Mouse (Mus musculus): ENCODE data around the gene Rpl5. TPM values are rescaled to one million over a fixed set of nuclear protein-coding genes. Genes with fewer than 3 reads are reported as not detected.

Gene Rpl5
- polyA plus RNA-seq, 1 experiment: 75.5 TPM

- Histone ChIP-seq H3K4me1 (ENCODE audit: control insufficient read depth, insufficient read depth, low read length) (peaks cover 6% of the 10 kb centered on the region; the same call in 1 of the 2 replicates), H3K4me3 (replicated peaks; ENCODE audit: insufficient read depth, low read depth, low read length) (no peak overlapping the region), H3K27ac (ENCODE audit: insufficient read depth, low read length) (no peak overlapping the region), H3K27me3 (ENCODE audit: control insufficient read depth, insufficient read depth, low read length) (no peaks in the 10 kb centered on the region)
- DNase-seq: no peak
- no peak for TF ChIP-seq CTCF (IDR thresholded peaks at IDR 0.05; ENCODE audit: borderline replicate concordance, insufficient read depth, low read depth, low read length)
- TF ChIP-seq POLR2A (IDR thresholded peaks at IDR 0.05; ENCODE audit: borderline replicate concordance, insufficient read depth, low read length): no peak
- 92% methylated on average over 3 of the region's 3 CpGs for WGBS
Observed at GRCm38 (mm10) chr5:107949607-107950006, 49.3 kb downstream of the Rpl5 start.

GRCm38 (mm10) chr5:107950643-107951042 lies 50.3 kb downstream of the Rpl5 start:
- 85% methylated on average over 5 of the region's 5 CpGs for WGBS
- no peak for TF ChIP-seq CTCF (IDR thresholded peaks at IDR 0.05; ENCODE audit: borderline replicate concordance, insufficient read depth, low read depth, low read length)
- no peak for TF ChIP-seq POLR2A (IDR thresholded peaks at IDR 0.05; ENCODE audit: borderline replicate concordance, insufficient read depth, low read length)
- Histone ChIP-seq H3K4me3 (replicated peaks; ENCODE audit: insufficient read depth, low read depth, low read length) (no peak overlapping the region), H3K27ac (ENCODE audit: insufficient read depth, low read length) (no peak overlapping the region), H3K27me3 (ENCODE audit: control insufficient read depth, insufficient read depth, low read length) (no peaks in the 10 kb centered on the region), H3K4me1 (ENCODE audit: control insufficient read depth, insufficient read depth, low read length) (peaks cover 6% of the 10 kb centered on the region; the same call in 1 of the 2 replicates)
- no peak for DNase-seq

Other genes with a start within 250 kb of the Rpl5 start
- not detected in 2 replicates for gene Gfi1, start 174.5 kb upstream of the Rpl5 start, polyA plus RNA-seq (2012; rRNA removed)
- gene Ube2d2b, start 70.4 kb upstream of the Rpl5 start, polyA plus RNA-seq (2012; rRNA removed): not detected in 2 replicates
- gene Evi5, start 25.4 kb upstream of the Rpl5 start, polyA plus RNA-seq (2012; rRNA removed): 37.2 and 37.6 TPM in 2 replicates
- gene Fam69a, start 86.6 kb downstream of the Rpl5 start, polyA plus RNA-seq (2012; rRNA removed): 30.9 and 32.4 TPM in 2 replicates
- 43.4 and 45.7 TPM in 2 replicates for gene Mtf2, start 165.2 kb downstream of the Rpl5 start, polyA plus RNA-seq (2012; rRNA removed)
- gene Tmed5, start 232.1 kb downstream of the Rpl5 start, polyA plus RNA-seq (2012; rRNA removed): 19.9 and 21.6 TPM in 2 replicates
- gene Ccdc18, start 232.4 kb downstream of the Rpl5 start, polyA plus RNA-seq (2012; rRNA removed): 0.38 and 0.48 TPM in 2 replicates